Mouse (Mus musculus): Measurements from ENCODE around the gene Nckipsd.

Nckipsd gene

GRCm38 (mm10) chr9:108827454-108827853 lies 19.3 kb downstream of the Nckipsd start:
- in situ Hi-C loops (cut with MboI; ENCODE audit: low pct_unique_long_range_greater_than_20kb in 1 of 2, low sequenced_read_pairs in 2 of 2, unreplicated experiment in 1 of 2): no loop called here

- in situ Hi-C loops (cut with MboI; ENCODE audit: low pct_unique_long_range_greater_than_20kb in 1 of 2, low sequenced_read_pairs in 2 of 2, unreplicated experiment in 1 of 2): no loop called here
Measured at GRCm38 (mm10) chr9:108827906-108828305, 19.7 kb downstream of the Nckipsd start.

GRCm38 (mm10) chr9:108831637-108832036 lies 23.5 kb downstream of the Nckipsd start:
- in situ Hi-C loops (cut with MboI; ENCODE audit: low pct_unique_long_range_greater_than_20kb in 1 of 2, low sequenced_read_pairs in 2 of 2, unreplicated experiment in 1 of 2): no loop called here

- in situ Hi-C loops (cut with MboI; ENCODE audit: low pct_unique_long_range_greater_than_20kb in 1 of 2, low sequenced_read_pairs in 2 of 2, unreplicated experiment in 1 of 2): no loop called here
Measured at GRCm38 (mm10) chr9:108832390-108833108, 24.4 kb downstream of the Nckipsd start.

- in situ Hi-C loops (cut with MboI; ENCODE audit: low pct_unique_long_range_greater_than_20kb in 1 of 2, low sequenced_read_pairs in 2 of 2, unreplicated experiment in 1 of 2): no loop called here
Measured at GRCm38 (mm10) chr9:108842989-108843388, 34.8 kb downstream of the Nckipsd start.

- in situ Hi-C loops (cut with MboI; ENCODE audit: low pct_unique_long_range_greater_than_20kb in 1 of 2, low sequenced_read_pairs in 2 of 2, unreplicated experiment in 1 of 2): no loop called here
Measured at GRCm38 (mm10) chr9:108845390-108845789, 37.2 kb downstream of the Nckipsd start.

- in situ Hi-C loops (cut with MboI; ENCODE audit: low pct_unique_long_range_greater_than_20kb in 1 of 2, low sequenced_read_pairs in 2 of 2, unreplicated experiment in 1 of 2): no loop called here
Measured at GRCm38 (mm10) chr9:108847374-108847773, 39.2 kb downstream of the Nckipsd start.

- in situ Hi-C loops (cut with MboI; ENCODE audit: low pct_unique_long_range_greater_than_20kb in 1 of 2, low sequenced_read_pairs in 2 of 2, unreplicated experiment in 1 of 2): no loop called here
Measured at GRCm38 (mm10) chr9:108848419-108848818, 40.3 kb downstream of the Nckipsd start.

- in situ Hi-C loops (cut with MboI; ENCODE audit: low pct_unique_long_range_greater_than_20kb in 1 of 2, low sequenced_read_pairs in 2 of 2, unreplicated experiment in 1 of 2): no loop called here
Measured at GRCm38 (mm10) chr9:108852976-108853375, 44.8 kb downstream of the Nckipsd start, which contains the start of gene Slc26a6. Slc26a6 (plus strand) TSS chr9:108853283.

- in situ Hi-C loops (cut with MboI; ENCODE audit: low pct_unique_long_range_greater_than_20kb in 1 of 2, low sequenced_read_pairs in 2 of 2, unreplicated experiment in 1 of 2): no loop called here
Measured at GRCm38 (mm10) chr9:108853635-108854240, 45.6 kb downstream of the Nckipsd start.

GRCm38 (mm10) chr9:108854241-108854696 lies 46.1 kb downstream of the Nckipsd start:
- in situ Hi-C loops (cut with MboI; ENCODE audit: low pct_unique_long_range_greater_than_20kb in 1 of 2, low sequenced_read_pairs in 2 of 2, unreplicated experiment in 1 of 2): no loop called here

- in situ Hi-C loops (cut with MboI; ENCODE audit: low pct_unique_long_range_greater_than_20kb in 1 of 2, low sequenced_read_pairs in 2 of 2, unreplicated experiment in 1 of 2): no loop called here
Measured at GRCm38 (mm10) chr9:108855335-108855734, 47.2 kb downstream of the Nckipsd start.

- in situ Hi-C loops (cut with MboI; ENCODE audit: low pct_unique_long_range_greater_than_20kb in 1 of 2, low sequenced_read_pairs in 2 of 2, unreplicated experiment in 1 of 2): no loop called here
Measured at GRCm38 (mm10) chr9:108858792-108859527, 50.8 kb downstream of the Nckipsd start.
